ENCODE assay signal across 18 mouse cellular contexts in the genomic region with DNA sequence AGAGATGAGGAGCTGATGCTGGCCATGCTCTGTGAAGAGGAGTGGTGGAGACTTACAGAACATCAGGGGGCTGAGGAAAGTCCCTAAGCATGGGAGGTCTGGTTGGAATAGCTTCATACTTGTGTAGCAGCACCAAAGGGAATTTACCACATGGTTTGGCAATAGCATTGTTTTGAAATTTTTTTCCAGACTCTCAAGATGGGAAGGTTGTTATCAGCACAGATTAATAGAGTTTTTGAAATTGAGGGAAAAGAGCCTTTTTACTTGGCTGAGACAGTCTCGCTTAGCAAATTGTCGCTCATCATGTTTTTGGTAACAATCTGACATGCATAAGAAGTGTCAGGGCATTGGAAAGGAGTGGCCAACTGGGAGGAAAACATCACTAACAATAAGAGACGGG.
DNase-seq lines count a peak whose midpoint lies in the region; ATAC-seq and TF ChIP-seq lines count a peak whose summit lies in the region.
"Had no signal": no experiment of that assay in that cellular context is flagged by ENCODE, and none has a peak within 500 bp of the region (broad histone marks: within the 10 kb centered on the region; RNA-seq: fewer than 3 reads in every experiment).

No protein-coding gene starts in this region.

- peak overlapping the region; percentile 54 for H3K27ac ChIP-seq in lung, embryonic 14.5 days (ENCODE audit: low read depth)
- H3K27ac ChIP-seq: embryonic facial prominence, embryonic 13.5 days; heart, adult 2 months; midbrain, embryonic 12.5 days had no signal

- H3K4me3 ChIP-seq in lung, embryonic 14.5 days (ENCODE audit: low read depth, low read length): no peak overlapping the region
- H3K4me3 ChIP-seq: embryonic facial prominence, embryonic 13.5 days; heart, adult 2 months; midbrain, embryonic 12.5 days had no signal

- H3K27me3 ChIP-seq in lung, embryonic 14.5 days (ENCODE audit: insufficient read depth, low read length): no peaks in the 10 kb centered on the region
- H3K27me3 ChIP-seq: embryonic facial prominence, embryonic 13.5 days; midbrain, embryonic 12.5 days had no signal

- DNase-seq in gastrocnemius, postnatal 25 days: peak; percentile 40
- DNase-seq in gastrocnemius, postnatal 36 days: no peak
- peak; percentile 68 for DNase-seq in lung, embryonic 14.5 days
- no peak for DNase-seq in lung, postnatal 14 days
- DNase-seq in adipocyte (ENCODE audit: low spot score): peak; percentile 13
- DNase-seq in heart, postnatal 4 days: peak; percentile 21
- DNase-seq in c-Kit-positive CD71-positive TER-119-positive erythroid progenitor cells, embryonic 14.5 days (ENCODE audit: low spot score): no peak
- DNase-seq: adrenal gland, postnatal 14 days; B cell, adult 2 months; cerebellum, adult 2 months; kidney, adult 2 months; kidney, postnatal 36 days; liver; liver, postnatal 0 days; thymus, adult 18-20 months had no signal

- no peak for TF ChIP-seq CTCF in lung, embryonic 14.5 days (IDR thresholded peaks at IDR 0.05; ENCODE audit: low read depth)

- 39% methylated on average over 3 of the region's 3 CpGs for WGBS in lung, embryonic 14.5 days

- no peaks in the 10 kb centered on the region for H3K36me3 ChIP-seq in lung, embryonic 14.5 days (ENCODE audit: insufficient read depth)
- H3K36me3 ChIP-seq: embryonic facial prominence, embryonic 13.5 days; midbrain, embryonic 12.5 days had no signal

- no peaks in the 10 kb centered on the region for H3K4me1 ChIP-seq in lung, embryonic 14.5 days (ENCODE audit: insufficient read depth)
- H3K4me1 ChIP-seq: midbrain, embryonic 12.5 days had no signal

- H3K9ac ChIP-seq in lung, embryonic 14.5 days: no peak overlapping the region
- H3K9ac ChIP-seq: embryonic facial prominence, embryonic 13.5 days; liver, postnatal 0 days; midbrain, embryonic 12.5 days had no signal

- peak; percentile 74; the same call in 1 of the 2 replicates for ATAC-seq in lung, embryonic 14.5 days (ENCODE audit: insufficient read depth)
- ATAC-seq: liver, postnatal 0 days had no signal

- no peaks in the 10 kb centered on the region for H3K9me3 ChIP-seq in lung, embryonic 14.5 days (ENCODE audit: low read depth, low read length)
- H3K9me3 ChIP-seq: embryonic facial prominence, embryonic 13.5 days; midbrain, embryonic 12.5 days had no signal

- intact Hi-C loops in gastrocnemius, postnatal 36 days (cut with DNase I): loop anchor here (10.0 kb wide), 1 partner anchor 531 kb away; no protein-coding TSS in a partner anchor

- no peak overlapping the region for H3K4me2 ChIP-seq in lung, embryonic 14.5 days
- H3K4me2 ChIP-seq: embryonic facial prominence, embryonic 13.5 days; midbrain, embryonic 12.5 days had no signal

Comparison
In these comparisons a context has a peak if more than half of its experiments do, and no peak if none do; other contexts are left out.
1. DNase-seq: peak in gastrocnemius, postnatal 25 days (single experiment), lung, embryonic 14.5 days (single experiment), adipocyte (single experiment) and heart, postnatal 4 days (single experiment); none in gastrocnemius, postnatal 36 days (0 of 2), lung, postnatal 14 days (single experiment) and c-Kit-positive CD71-positive TER-119-positive erythroid progenitor cells, embryonic 14.5 days (single experiment).